Mouse (Mus musculus): ENCODE measurements around the gene Mief1. TPM values are rescaled to one million over a fixed set of nuclear protein-coding genes. Genes with fewer than 3 reads are reported as not detected.
A peak's percentile ranks its signal among the peaks of the same experiment; 100 is the strongest.

Gene Mief1
- polyA plus RNA-seq, 3 experiments from 2014 or later: 29.1 to 39.4 (median 34.2) TPM

DNA sequence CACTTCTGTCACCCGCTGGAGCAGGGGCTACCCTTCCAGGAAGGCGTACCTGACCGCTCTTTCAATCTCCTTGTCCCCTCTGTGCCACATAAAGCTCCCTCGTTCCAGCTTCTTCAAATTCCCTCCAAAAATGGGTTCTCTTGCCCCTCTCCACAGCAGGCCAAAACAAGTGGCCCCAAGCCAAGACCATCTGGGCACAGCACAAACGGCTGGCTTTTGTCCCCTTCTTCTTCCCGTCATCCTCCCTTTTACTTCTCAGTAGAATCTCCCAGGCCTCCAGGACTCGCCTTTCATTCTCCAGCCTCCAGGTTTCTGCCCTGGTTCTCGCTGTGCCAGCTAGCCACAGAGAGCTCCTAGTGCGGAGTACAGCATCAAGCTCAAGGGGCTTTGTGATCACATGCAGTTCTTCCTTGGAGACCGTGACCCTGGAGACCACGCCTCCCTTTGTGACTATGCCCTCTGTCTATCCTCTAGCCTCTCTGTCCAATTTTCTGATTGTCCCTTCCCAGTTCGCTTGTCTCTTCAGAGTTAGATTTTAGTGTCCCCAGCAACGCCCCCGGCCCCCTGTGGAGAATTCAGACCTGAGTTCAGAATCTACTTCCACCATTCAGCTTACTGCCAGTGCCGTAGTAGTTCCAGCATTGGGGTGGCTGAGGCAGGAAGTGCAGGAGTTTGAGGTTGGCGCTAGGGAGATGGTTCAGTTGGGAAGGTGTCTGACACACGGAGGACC, 5.6 kb upstream of the Mief1 start:
- no peak for ATAC-seq

DNA sequence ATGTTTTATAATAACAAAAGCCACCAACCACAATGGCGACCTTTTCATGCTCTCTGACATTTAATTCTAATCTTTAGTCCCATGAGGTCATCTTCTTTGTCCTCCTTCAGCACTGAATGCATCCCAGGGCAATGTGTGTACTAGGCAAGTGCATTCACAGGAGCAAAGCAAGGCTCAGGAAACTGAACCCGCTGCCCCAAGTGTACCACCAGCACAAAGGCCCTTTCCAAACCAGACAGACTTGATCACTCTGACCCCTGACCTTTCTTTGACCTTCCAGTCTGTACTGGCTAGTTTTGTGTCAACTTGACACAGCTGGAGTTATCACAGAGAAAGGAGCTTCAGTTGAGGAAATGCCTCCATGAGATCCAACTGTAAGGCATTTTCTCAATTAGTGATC, 1.5 kb upstream of the Mief1 start:
- no peak for ATAC-seq

DNA sequence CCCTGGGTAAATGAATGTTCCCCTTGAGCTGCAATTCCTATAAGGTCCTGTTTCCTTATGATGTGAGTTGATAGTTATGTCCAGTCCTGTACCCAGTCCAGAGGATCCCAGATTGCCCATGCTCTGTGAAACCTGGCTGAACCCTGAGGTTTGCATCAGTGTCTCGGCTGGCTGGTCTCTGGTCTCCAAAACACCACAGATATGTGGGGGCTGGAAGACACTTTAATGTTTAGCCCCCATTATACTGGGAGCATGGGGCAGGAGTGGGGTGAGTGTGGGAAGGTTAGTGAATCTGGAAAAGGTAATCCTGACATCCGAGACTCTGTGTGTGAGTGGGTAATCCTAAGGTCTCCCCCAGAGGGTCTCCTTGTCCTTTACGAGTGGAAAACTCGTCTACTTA, 765 bp upstream of the Mief1 start:
- ATAC-seq: no peak

DNA sequence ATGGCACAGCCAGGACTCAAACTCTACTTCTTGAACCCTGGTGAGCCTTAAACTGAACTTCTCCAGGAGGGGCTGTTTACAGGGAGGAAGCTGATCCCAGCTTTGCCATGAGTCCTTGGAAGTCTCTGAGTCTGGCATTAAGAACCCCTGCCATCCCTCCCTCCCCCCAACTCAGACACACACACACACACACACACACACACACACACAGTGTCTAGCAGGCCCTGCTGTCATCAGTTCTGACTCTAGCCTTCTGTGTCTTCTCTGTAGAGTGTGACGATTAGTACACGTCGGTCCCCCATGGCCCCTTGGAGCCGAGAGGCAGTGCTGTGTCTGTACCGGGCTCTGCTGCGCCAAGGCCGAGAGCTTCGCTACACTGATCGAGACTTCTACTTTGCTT, 1.7 kb downstream of the Mief1 start, which contains the start of gene AC140267.1:
TSS of gene AC140267.1 (plus strand) at position 301 of the 400 bp plus-strand sequence.
- ATAC-seq: no peak

DNA sequence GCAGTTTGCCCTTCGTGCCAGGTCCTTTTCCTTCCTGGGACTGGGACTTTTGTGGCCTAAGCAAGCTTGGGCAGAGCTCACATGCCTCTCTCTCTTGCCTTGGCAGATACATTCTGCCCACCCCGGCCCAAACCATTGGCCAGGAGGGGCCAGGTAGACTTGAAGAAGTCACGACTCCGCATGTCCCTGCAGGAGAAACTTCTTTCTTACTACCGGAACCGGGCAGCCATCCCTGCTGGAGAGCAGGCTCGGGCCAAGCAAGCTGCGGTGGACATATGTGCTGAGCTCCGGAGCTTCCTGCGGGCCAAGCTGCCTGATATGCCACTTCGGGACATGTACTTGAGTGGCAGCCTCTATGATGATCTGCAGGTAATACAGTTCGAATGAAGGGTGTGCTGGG, 14.3 kb downstream of the Mief1 start:
- ATAC-seq: no peak

DNA sequence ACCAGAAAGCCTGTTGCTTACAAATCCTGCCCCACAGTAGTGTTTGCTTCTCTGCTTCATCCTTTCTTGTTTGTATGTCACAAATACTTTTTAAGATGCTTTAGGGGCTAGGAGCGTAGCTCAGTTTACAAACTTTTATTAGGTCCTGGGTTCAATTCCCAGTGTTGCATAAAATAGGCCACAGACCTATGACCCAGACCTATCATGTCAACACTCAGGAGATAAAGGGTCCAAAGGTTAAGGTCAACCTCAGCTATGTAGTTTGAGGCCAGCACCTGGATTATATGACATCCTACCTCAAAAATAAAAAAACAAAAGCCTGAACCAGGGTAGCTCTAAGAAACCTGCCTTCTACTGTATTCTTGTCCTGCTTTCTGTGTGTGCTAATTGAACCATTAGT, 14.8 kb downstream of the Mief1 start:
- ATAC-seq: no peak

DNA sequence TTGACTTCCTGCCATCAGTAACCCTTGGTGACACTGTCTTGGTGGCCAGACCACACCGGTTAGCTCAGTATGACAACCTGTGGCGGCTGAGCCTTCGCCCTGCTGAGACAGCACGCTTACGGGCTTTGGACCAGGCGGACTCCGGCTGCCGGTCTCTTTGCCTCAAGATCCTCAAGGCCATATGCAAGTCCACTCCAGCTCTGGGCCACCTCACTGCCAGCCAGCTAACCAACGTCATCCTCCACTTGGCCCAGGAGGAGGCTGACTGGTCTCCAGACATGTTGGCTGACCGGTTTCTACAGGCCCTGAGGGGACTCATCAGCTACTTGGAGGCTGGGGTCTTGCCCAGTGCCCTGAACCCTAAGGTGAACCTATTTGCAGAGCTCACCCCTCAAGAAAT, 15.9 kb downstream of the Mief1 start:
- ATAC-seq: no peak

DNA sequence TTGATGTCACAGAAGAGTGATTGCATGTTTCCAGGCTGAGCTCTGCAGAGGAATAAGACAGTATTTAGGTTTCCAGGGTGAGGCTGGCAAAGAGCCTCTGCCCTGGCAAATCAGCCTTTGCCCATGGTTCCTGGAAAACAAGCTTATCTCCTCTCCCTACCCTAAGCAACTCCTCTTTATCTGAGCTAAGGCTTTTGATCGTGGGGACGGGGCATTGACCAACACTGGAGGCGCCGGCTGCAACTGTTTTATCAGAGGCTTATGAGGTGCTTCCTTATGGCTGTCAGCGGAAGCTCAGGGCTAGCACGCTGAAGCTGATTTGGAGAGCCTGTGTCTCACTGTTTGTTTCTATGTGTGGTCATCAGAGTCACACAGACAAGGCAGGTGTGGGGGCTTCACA, 16.8 kb downstream of the Mief1 start:
- ATAC-seq: no peak

DNA sequence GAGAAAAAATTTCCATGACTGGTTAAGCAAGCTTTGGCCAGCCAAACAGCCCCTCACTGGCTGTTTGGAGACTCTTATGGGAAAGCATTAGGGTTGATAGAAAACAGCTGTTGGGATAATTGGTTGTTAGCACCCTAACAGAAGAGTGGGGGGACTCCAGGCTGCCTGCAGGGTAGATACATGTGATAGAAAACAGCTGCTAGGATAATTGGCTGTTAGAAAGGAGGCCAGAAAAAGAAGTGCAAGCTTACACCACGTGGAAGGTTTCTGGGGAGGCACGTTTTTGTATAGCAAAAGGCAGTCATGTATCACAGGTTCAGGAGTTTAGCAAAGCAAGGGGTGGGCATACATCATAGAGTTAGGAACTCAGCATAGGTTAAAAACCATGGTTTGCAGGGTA, 19.7 kb downstream of the Mief1 start:
- no peak for ATAC-seq

DNA sequence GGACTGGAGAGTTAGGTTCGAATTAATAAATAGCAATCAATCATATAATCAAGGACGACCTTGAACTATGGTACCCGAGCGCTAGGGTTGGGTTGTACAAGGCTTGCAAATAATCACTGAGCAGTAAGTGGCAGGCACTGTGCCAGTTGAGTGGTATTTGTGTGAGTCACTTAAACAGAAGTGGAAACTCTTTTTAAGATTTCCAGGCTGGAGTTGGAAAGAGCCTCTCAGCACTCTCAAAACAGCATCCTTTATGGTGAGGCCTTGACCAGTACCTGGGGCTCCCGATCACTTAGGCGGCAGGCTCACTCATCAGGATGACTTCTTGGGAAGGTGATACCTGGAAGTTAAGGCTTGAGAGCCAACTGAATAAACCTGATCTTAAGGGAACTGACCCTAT, 20.4 kb downstream of the Mief1 start:
- ATAC-seq: no peak

DNA sequence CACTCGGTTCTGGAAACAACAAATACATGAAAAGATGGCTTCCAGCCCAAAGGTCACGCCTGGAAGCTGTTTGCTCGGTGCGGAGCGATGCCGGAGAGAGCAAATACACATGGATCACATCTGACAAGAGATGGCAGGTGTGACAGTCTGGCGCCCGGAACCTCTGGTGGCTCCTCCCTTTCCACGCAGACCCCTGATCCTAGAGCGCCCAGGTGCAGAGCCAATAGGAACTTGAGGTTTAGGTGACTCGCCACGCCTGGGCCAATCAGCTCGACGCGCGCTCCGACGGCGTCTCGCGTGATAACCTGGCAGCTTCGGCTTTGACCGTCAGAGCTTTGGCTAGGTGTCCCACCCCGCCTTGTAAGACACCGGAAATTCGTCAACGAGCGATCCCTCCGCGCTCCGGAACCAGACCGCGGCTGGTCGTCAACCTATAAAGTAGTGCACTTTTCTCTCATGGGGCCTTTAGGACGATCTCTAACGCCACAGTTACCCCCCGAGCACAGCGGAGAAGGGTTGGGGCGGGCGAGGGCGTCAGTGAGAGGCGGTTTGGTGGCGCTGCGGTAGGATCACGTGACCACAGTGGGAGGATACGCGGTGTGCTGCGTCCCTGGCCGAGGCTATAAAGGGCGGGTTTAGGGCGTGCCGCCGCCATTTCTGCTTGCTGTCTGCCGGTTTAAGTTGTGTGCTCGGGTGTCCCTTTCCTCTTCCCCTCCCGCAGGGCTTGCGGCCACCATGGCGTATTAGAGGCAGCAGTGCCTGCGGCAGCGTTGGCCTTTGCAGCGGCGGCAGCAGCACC, 21.2 kb downstream of the Mief1 start, which contains the start of gene Atf4:
TSS of gene Atf4 (plus strand) at position 338 of the 799 bp plus-strand sequence.
- peak; percentile 90 for ATAC-seq

DNA sequence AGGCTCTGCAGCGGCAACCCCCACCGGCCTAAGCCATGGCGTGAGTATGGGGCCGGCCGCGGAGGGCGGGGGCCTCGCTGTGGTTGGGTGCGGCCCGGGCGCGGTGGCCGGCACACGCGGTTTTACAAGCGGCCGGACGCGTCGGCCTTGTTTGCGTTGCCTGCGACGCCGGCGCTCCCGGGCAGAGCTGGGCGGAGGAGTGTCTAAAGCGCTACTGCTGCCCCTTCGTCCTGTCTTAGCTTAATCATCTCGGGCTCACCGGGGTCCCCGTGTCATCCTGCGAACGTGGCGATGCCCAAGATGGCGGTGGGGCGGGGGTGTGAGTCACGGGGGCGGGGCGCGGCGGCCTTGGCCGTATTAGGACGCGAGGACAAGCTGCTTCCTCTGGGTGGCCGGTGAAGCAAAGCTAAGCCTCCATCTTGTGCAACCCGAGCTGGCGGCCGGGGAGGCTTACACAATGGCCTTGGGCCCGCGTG, 21.9 kb downstream of the Mief1 start:
- no peak for ATAC-seq

DNA sequence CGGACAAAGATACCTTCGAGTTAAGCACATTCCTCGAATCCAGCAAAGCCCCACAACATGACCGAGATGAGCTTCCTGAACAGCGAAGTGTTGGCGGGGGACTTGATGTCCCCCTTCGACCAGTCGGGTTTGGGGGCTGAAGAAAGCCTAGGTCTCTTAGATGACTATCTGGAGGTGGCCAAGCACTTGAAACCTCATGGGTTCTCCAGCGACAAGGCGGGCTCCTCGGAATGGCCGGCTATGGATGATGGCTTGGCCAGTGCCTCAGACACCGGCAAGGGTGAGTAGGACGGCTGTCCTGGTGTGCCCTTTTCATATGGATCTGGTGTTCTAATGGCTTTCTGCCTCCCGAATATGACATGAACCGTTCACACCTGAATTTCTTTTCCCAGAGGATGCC, 22.4 kb downstream of the Mief1 start:
- ATAC-seq: no peak

DNA sequence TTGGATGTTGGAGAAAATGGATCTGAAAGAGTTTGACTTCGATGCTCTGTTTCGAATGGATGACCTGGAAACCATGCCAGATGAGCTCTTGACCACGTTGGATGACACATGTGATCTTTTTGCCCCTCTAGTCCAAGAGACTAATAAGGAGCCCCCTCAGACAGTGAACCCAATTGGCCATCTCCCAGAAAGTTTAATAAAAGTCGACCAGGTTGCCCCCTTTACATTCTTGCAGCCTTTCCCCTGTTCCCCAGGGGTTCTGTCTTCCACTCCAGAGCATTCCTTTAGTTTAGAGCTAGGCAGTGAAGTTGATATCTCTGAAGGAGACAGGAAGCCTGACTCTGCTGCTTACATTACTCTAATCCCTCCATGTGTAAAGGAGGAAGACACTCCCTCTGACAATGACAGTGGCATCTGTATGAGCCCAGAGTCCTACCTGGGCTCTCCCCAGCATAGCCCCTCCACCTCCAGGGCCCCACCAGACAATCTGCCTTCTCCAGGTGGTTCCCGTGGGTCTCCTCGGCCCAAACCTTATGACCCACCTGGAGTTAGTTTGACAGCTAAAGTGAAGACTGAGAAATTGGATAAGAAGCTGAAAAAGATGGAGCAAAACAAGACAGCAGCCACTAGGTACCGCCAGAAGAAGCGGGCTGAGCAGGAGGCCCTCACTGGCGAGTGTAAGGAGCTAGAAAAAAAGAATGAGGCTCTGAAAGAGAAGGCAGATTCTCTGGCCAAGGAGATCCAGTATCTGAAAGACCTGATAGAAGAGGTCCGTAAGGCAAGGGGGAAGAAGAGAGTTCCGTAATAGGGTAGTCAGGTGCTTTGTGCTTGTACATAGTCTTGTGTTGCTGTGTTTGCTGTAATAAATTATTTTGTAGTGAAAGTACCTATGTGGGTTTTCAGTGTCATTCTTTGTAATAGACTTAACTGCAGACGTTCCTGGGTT, 23.1 kb downstream of the Mief1 start:
- ATAC-seq: no peak

DNA sequence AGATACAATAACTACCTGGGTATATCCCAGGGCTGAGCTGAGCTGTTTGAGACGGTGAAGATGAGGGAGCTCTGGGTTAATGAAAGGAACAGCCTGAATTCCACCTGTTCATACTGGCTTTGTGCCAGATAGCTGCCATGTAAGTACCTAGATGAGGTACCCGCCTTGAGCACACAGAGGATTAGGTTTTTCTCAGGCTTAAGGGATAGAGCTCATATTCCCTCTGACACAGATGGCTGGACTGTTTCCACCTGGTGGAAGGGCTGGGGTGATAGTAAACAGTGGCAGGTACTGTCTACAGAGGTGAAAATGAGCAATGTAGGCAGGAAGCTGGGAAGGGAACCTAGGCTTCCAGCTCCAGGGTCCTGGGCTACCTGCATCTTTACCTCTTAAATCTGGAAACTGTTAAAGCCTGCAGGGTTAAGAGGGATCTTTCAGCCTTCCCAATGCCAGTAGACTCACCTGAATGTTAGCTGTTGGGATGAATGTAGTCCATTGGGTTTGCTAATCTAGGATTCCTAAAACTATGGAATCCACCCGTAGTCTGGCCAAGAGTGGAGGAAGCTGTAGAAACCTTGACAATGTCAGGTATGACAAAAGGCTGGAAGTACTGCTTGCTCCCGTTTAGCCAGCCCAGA, 23.9 kb downstream of the Mief1 start:
- no peak for ATAC-seq

DNA sequence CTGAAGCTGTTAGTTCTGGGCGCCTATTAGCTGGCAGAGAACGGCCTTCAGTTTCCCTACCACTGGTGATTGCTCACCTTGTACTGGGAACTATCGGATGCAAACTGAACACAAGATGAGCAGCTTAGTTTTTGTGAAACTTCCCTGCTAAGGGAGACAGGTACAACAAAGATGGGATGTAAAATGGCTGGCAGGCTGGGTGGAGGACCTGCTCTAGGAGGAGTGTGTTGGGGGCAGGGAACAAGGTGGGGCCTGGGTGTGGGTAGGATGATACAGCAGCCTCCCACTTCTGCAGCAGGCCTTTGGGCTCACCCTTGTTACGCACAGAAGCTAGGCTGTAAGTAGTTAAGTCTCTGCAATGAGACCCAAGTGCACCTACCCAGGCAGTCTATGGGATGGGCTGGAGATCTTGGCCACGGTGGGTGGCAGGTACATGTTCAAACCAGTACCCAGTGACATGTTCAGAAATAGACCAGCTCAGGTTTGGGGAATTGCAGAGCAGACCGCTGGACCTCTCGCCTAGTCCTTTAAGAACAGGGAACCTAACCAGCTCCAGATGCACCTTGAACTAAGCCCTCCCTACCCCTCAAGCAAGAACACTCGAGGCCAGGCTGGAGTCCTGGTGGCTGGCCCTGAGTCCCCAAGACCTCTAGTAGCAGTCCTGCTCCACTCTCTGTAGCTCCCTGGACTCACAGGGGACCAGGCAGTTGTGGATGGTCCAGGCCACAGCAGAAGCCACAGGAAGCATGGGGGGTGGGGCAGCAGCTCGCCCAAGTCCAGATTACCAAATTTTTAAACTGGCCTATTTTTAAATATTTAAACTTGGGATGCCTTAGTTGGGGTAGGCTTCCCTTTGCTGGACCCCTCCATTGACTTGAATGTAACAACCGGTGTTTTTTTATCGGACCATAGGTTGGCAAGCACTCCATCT, 24.7 kb downstream of the Mief1 start:
- no peak for ATAC-seq

DNA sequence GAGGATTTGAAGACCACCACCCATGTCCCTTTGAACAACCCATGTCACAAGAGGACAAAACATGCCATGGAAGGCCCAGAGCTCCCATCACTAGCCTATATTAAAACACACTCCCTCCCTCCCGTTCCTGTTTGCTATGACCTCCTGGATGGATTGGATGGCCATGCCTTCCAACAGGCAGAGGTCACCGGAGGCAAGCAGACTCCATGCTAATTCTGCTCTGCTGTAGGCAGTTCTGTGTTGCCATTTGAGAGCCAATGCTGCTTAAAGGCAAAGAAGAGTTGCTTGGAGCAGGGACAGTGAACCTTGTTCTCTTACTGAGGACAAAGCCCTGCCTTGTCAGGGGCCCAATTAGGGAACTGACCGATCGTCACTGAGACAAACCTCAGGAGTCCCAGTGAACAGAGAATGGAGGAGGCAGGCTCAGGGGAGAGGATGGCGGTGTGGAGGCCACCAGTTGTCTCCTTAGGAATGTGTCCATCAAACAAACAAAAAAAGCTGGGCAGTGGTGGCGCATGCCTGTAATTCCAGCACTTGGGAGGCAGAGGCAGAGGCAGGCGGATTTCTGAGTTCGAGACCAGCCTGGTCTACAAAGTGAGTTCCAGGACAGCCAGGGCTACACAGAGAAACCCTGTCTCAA, 25.7 kb downstream of the Mief1 start:
- no peak for ATAC-seq

DNA sequence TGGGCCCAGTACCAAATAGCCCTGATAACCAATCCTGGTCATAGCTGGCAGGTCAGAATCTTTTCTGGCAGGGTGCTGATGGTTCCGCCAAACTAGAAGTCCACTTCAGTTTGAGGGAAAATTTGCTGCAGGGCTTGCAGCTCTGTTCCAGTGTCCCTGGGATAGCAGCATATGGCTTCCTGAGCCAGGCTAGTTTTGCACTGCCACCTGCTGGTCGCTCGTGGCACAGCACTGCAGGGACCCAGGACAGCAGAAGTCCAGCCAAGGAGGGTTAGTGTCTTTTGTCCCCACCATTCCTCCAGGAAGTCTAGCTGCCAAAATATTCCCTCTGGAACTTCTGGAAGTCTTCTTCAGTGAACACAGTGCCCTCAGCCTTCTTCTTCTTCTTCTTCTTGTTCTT, 26.9 kb downstream of the Mief1 start:
- ATAC-seq: no peak

DNA sequence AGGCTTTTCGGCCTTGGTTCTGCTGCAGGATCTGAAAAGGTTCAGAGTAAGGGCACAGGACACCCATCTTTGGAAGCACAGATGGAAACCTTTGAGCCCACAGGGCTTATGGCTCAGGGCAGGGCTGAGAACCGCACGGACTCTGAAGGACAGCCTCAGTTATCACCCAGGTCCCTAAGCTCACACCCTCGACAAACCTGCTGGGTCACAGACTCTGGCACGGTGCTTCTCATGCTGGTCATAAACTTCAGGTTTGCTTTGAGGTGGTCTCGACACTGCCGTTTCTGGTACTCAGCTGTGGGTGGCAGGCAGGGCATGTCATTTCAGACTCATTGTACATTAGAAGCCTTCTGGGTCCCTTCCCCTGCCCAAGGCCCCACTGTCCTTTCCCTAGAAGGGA, 27.3 kb downstream of the Mief1 start:
- no peak for ATAC-seq
